Mouse (Mus musculus): Measurements from ENCODE around the gene Cpm. TPM values are rescaled to one million over a fixed set of nuclear protein-coding genes. Genes with fewer than 3 reads are reported as not detected.

Gene Cpm
- polyA plus RNA-seq, 1 experiment from 2014 or later = 5.9 TPM

GRCm38 (mm10) chr10:117630810-117631209 is 1.5 kb downstream of the Cpm start:
- DNase-seq (ENCODE audit: extremely low spot score, low spot score) = no peak
- Histone ChIP-seq H3K9me3 (no peaks in the 10 kb centered on the region), H3K36me3 (replicated peaks) (no peaks in the 10 kb centered on the region), H3K27me3 (ENCODE audit: poor library complexity, severe bottlenecking) (peaks cover 67% of the 10 kb centered on the region), H3K4me3 (no peak overlapping the region), H3K4me1 (peaks cover 27% of the 10 kb centered on the region), H3K27ac (no peak overlapping the region)
- WGBS = 62% methylated on average over 2 of the region's 2 CpGs

GRCm38 (mm10) chr10:117631562-117632259 is 2.4 kb downstream of the Cpm start:
- Histone ChIP-seq H3K36me3 (replicated peaks) (no peaks in the 10 kb centered on the region), H3K9me3 (no peaks in the 10 kb centered on the region), H3K4me1 (peaks cover 26% of the 10 kb centered on the region), H3K27me3 (ENCODE audit: poor library complexity, severe bottlenecking) (peaks cover 61% of the 10 kb centered on the region), H3K27ac (no peak overlapping the region), H3K4me3 (no peak overlapping the region)
- DNase-seq (ENCODE audit: extremely low spot score, low spot score) = no peak
- 88% methylated on average over 16 of the region's 16 CpGs for WGBS

GRCm38 (mm10) chr10:117632394-117632793 is 3.1 kb downstream of the Cpm start:
- WGBS = 88% methylated on average over 4 of the region's 4 CpGs
- Histone ChIP-seq H3K4me1 (peaks cover 26% of the 10 kb centered on the region), H3K27me3 (ENCODE audit: poor library complexity, severe bottlenecking) (peaks cover 54% of the 10 kb centered on the region), H3K36me3 (replicated peaks) (no peaks in the 10 kb centered on the region), H3K9me3 (no peaks in the 10 kb centered on the region), H3K27ac (no peak overlapping the region), H3K4me3 (no peak overlapping the region)
- no peak for DNase-seq (ENCODE audit: extremely low spot score, low spot score)

GRCm38 (mm10) chr10:117633564-117634208 is 4.4 kb downstream of the Cpm start:
- no peaks in the 10 kb centered on the region for H3K9me3 ChIP-seq
- no peak overlapping the region for H3K4me3 ChIP-seq
- H3K36me3 ChIP-seq (replicated peaks) = no peaks in the 10 kb centered on the region
- no peak for DNase-seq (ENCODE audit: extremely low spot score, low spot score)
- WGBS = 89% methylated on average over 5 of the region's 5 CpGs
- peaks cover 14% of the 10 kb centered on the region for H3K4me1 ChIP-seq
- H3K27me3 ChIP-seq (ENCODE audit: poor library complexity, severe bottlenecking) = peaks cover 41% of the 10 kb centered on the region
- no peak overlapping the region for H3K27ac ChIP-seq

- DNase-seq (ENCODE audit: extremely low spot score, low spot score) = no peak
- WGBS = 90% methylated on average over 10 of the region's 10 CpGs
- peaks cover 33% of the 10 kb centered on the region for H3K27me3 ChIP-seq (ENCODE audit: poor library complexity, severe bottlenecking)
Observed at GRCm38 (mm10) chr10:117634323-117635030, 5.2 kb downstream of the Cpm start.

GRCm38 (mm10) chr10:117635078-117635771 is 5.9 kb downstream of the Cpm start:
- peaks cover 6% of the 10 kb centered on the region for H3K4me1 ChIP-seq
- DNase-seq (ENCODE audit: extremely low spot score, low spot score) = no peak
- 95% methylated on average over 8 of the region's 8 CpGs for WGBS
- H3K9me3 ChIP-seq = no peaks in the 10 kb centered on the region
- H3K27me3 ChIP-seq (ENCODE audit: poor library complexity, severe bottlenecking) = peaks cover 26% of the 10 kb centered on the region
- H3K4me3 ChIP-seq = no peak overlapping the region
- no peaks in the 10 kb centered on the region for H3K36me3 ChIP-seq (replicated peaks)
- no peak overlapping the region for H3K27ac ChIP-seq

More at GRCm38 (mm10) chr10:117634323-117635030, 5.2 kb downstream of the Cpm start:
- Histone ChIP-seq H3K9me3 (no peaks in the 10 kb centered on the region), H3K4me3 (no peak overlapping the region), H3K27ac (no peak overlapping the region), H3K4me1 (peaks cover 6% of the 10 kb centered on the region), H3K36me3 (replicated peaks) (no peaks in the 10 kb centered on the region)

GRCm38 (mm10) chr10:117635823-117636589 is 6.7 kb downstream of the Cpm start:
- 88% methylated on average over 3 of the region's 3 CpGs for WGBS
- no peak overlapping the region for H3K27ac ChIP-seq
- H3K36me3 ChIP-seq (replicated peaks) = no peaks in the 10 kb centered on the region
- DNase-seq (ENCODE audit: extremely low spot score, low spot score) = no peak
- no peaks in the 10 kb centered on the region for H3K9me3 ChIP-seq
- H3K4me1 ChIP-seq = peaks cover 7% of the 10 kb centered on the region
- H3K4me3 ChIP-seq = no peak overlapping the region
- H3K27me3 ChIP-seq (ENCODE audit: poor library complexity, severe bottlenecking) = peaks cover 18% of the 10 kb centered on the region

- WGBS = 76% methylated on average over 9 of the region's 9 CpGs
- H3K4me1 ChIP-seq = peaks cover 14% of the 10 kb centered on the region
- H3K27ac ChIP-seq = no peak overlapping the region
- no peak for DNase-seq (ENCODE audit: extremely low spot score, low spot score)
- no peaks in the 10 kb centered on the region for H3K9me3 ChIP-seq
- H3K36me3 ChIP-seq (replicated peaks) = no peaks in the 10 kb centered on the region
- no peak overlapping the region for H3K4me3 ChIP-seq
- H3K27me3 ChIP-seq (ENCODE audit: poor library complexity, severe bottlenecking) = peaks cover 6% of the 10 kb centered on the region; the same call in 1 of the 2 replicates
Observed at GRCm38 (mm10) chr10:117637062-117637744, 7.9 kb downstream of the Cpm start.

- no peaks in the 10 kb centered on the region for H3K9me3 ChIP-seq
Observed at GRCm38 (mm10) chr10:117637745-117638577, 8.7 kb downstream of the Cpm start.

GRCm38 (mm10) chr10:117638578-117639220 is 9.4 kb downstream of the Cpm start:
- H3K9me3 ChIP-seq = no peaks in the 10 kb centered on the region
- no peak for DNase-seq (ENCODE audit: extremely low spot score, low spot score)
- H3K27me3 ChIP-seq (ENCODE audit: poor library complexity, severe bottlenecking) = peaks cover 3% of the 10 kb centered on the region; the same call in 1 of the 2 replicates
- 92% methylated on average over 7 of the region's 7 CpGs for WGBS
- peaks cover 14% of the 10 kb centered on the region for H3K4me1 ChIP-seq
- H3K4me3 ChIP-seq = no peak overlapping the region
- H3K36me3 ChIP-seq (replicated peaks) = no peaks in the 10 kb centered on the region
- H3K27ac ChIP-seq = no peak overlapping the region

More at GRCm38 (mm10) chr10:117637745-117638577, 8.7 kb downstream of the Cpm start:
- no peaks in the 10 kb centered on the region for H3K27me3 ChIP-seq (ENCODE audit: poor library complexity, severe bottlenecking)
- peaks cover 14% of the 10 kb centered on the region for H3K4me1 ChIP-seq
- WGBS = 75% methylated on average over 9 of the region's 9 CpGs
- no peak overlapping the region for H3K27ac ChIP-seq
- H3K4me3 ChIP-seq = no peak overlapping the region
- no peak for DNase-seq (ENCODE audit: extremely low spot score, low spot score)
- H3K36me3 ChIP-seq (replicated peaks) = no peaks in the 10 kb centered on the region

All from forebrain, embryonic 10.5 days (tissue).